Mouse (Mus musculus): ENCODE data around the gene Pla2r1. TPM values are rescaled to one million over a fixed set of nuclear protein-coding genes. Genes with fewer than 3 reads are reported as not detected.

Gene Pla2r1
- polyA plus RNA-seq, 1 experiment from 2014 or later, result 1.3 TPM

Other genes starting within 250 kb of the Pla2r1 start
- gene Ly75, start 170.0 kb downstream of the Pla2r1 start, polyA plus RNA-seq (2015; fragmentation: Nextera tagmentation; extraction: Ambion mirVana), result 2.1 and 2.5 TPM in 2 replicates
- gene Itgb6, start 169.3 kb upstream of the Pla2r1 start, polyA plus RNA-seq (2015; fragmentation: Nextera tagmentation; extraction: Ambion mirVana), result 2.8 and 3.1 TPM in 2 replicates

Measured in limb, embryonic 13.5 days (tissue).